Mouse (Mus musculus) limb, embryonic 13.5 days (tissue): Measurements from ENCODE around the gene Gdf5. TPM values are rescaled to one million over a fixed set of nuclear protein-coding genes. Genes with fewer than 3 reads are reported as not detected.

Experiments used
- polyA plus RNA-seq: library from polyadenylated mRNA; unstranded; fragments of >200 nt; fragmentation: Nextera tagmentation; extraction: Ambion mirVana; gene quantifications from 2 replicates; pipeline ENCODE4 v1.2.1, GENCODE M21; 2015

Gene Gdf5
- polyA plus RNA-seq, 1 experiment from 2014 or later, result 101 TPM

Other genes with a start within 250 kb of the Gdf5 start
- gene Edem2, start 215.9 kb downstream of the Gdf5 start, polyA plus RNA-seq, result 27.3 and 28.2 TPM in 2 replicates
- not detected in 2 replicates for gene Gm17581, start 209.5 kb downstream of the Gdf5 start, polyA plus RNA-seq
- gene Procr, start 194.2 kb downstream of the Gdf5 start, polyA plus RNA-seq, result 5.7 and 5.8 TPM in 2 replicates
- gene Mmp24, start 170.0 kb downstream of the Gdf5 start, polyA plus RNA-seq, result 0.05 and 0.20 TPM in 2 replicates
- 16.2 and 18.1 TPM in 2 replicates for gene BC029722, start 125.9 kb downstream of the Gdf5 start, polyA plus RNA-seq
- 188 and 192 TPM in 2 replicates for gene Eif6, start 118.4 kb downstream of the Gdf5 start, polyA plus RNA-seq
- gene Fam83c, start 110.5 kb downstream of the Gdf5 start, polyA plus RNA-seq, result 0.42 and 0.47 TPM in 2 replicates
- 66.9 and 74.7 TPM in 2 replicates for gene Uqcc1, start 15.1 kb downstream of the Gdf5 start, polyA plus RNA-seq
- 0.60 and 1.2 TPM in 2 replicates for gene Gm15557, start 4.6 kb downstream of the Gdf5 start, polyA plus RNA-seq
- gene Cep250, start 11.1 kb upstream of the Gdf5 start, polyA plus RNA-seq, result 32.1 and 32.2 TPM in 2 replicates
- 1.5 and 1.9 TPM in 2 replicates for gene 6430550D23Rik, start 62.6 kb upstream of the Gdf5 start, polyA plus RNA-seq
- 228 and 246 TPM in 2 replicates for gene Ergic3, start 62.7 kb upstream of the Gdf5 start, polyA plus RNA-seq
- not detected in 2 replicates for gene Fer1l4, start 107.6 kb upstream of the Gdf5 start, polyA plus RNA-seq
- gene Spag4, start 119.8 kb upstream of the Gdf5 start, polyA plus RNA-seq, result 3.9 and 4.3 TPM in 2 replicates
- 62.5 and 64.4 TPM in 2 replicates for gene Cpne1, start 166.6 kb upstream of the Gdf5 start, polyA plus RNA-seq
- gene Rbm12, start 166.6 kb upstream of the Gdf5 start, polyA plus RNA-seq, result 28.8 and 36.8 TPM in 2 replicates
- 15.4 and 20.3 TPM in 2 replicates for gene Gm28036, start 181.7 kb upstream of the Gdf5 start, polyA plus RNA-seq
- gene Romo1, start 198.7 kb upstream of the Gdf5 start, polyA plus RNA-seq, result 382 and 393 TPM in 2 replicates
- 36.1 and 36.6 TPM in 2 replicates for gene Nfs1, start 198.8 kb upstream of the Gdf5 start, polyA plus RNA-seq
- gene Rbm39, start 234.9 kb upstream of the Gdf5 start, polyA plus RNA-seq, result 818 and 841 TPM in 2 replicates